Comparison of ENCODE assay signal across 9 mouse cellular contexts in the genomic region with DNA sequence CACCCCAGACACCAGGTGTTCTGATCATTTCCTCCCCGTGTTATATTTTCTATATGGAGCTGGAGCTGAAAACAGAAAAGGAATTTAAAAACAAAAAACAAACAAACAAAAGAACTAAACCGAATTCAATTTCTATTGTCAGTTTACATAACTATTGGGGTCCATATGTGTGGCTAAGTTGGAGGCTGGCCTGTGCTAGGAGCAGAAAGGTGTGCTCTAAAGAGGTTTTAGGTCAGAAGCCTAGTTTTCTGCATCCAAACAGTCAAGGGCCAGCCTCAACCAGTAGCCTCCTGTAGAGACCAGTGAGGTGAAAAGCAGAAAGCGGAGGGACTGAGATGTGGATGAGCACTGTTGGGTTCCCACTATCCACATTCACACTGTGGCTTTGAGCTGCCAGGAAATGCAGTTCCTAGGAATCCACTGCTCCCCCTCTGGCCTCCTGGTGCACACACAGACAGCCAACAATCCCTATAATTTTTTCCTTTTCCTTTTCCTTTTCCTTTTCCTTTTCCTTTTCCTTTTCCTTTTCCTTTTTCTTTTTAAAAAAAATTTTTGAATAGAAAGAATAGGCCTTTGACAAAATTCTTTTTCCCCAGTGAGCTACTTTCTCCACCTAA. TPM values are rescaled to one million over a fixed set of nuclear protein-coding genes. Genes with fewer than 3 reads are reported as not detected.
A peak's percentile ranks its signal among the peaks of the same experiment; 100 is the strongest.
DNase-seq lines count a peak whose midpoint lies in the region; ATAC-seq and TF ChIP-seq lines count a peak whose summit lies in the region.
"Had no signal": no experiment of that assay in that cellular context is flagged by ENCODE, and none has a peak within 500 bp of the region (broad histone marks: within the 10 kb centered on the region; RNA-seq: fewer than 3 reads in every experiment).

No protein-coding gene starts in this region.

- TF ChIP-seq CTCF in gastrocnemius, adult 2 months (IDR thresholded peaks at IDR 0.05): no peak
- peak; percentile 54 for TF ChIP-seq CTCF in midbrain, postnatal 0 days (IDR thresholded peaks at IDR 0.05)

- DNase-seq in gastrocnemius, adult 2 months: no peak
- DNase-seq in gastrocnemius, postnatal 25 days: no peak
- peak; percentile 24 for DNase-seq in 416B (ENCODE audit: low read depth)
- peak; percentile 35 for DNase-seq in embryo, embryonic 11 days
- peak; percentile 18 for DNase-seq in midbrain, postnatal 0 days (ENCODE audit: low spot score)
- no peak for DNase-seq in thymus, postnatal 0 days (ENCODE audit: low spot score)
- DNase-seq in spleen, postnatal 14 days (ENCODE audit: low spot score in 2 of 2): no peak

- H3K9ac ChIP-seq in intestine, embryonic 15.5 days: peak overlapping the region; percentile 64
- peak overlapping the region; percentile 67 for H3K9ac ChIP-seq in midbrain, postnatal 0 days (replicated peaks; ENCODE audit: low read length, poor library complexity, severe bottlenecking)

- WGBS in intestine, embryonic 15.5 days: 15% methylated on average over 3 of the region's 3 CpGs
- WGBS in midbrain, postnatal 0 days: 13% methylated on average over 3 of the region's 3 CpGs

- no peaks in the 10 kb centered on the region for H3K4me1 ChIP-seq in intestine, embryonic 15.5 days (replicated peaks)
- H3K4me1 ChIP-seq in midbrain, postnatal 0 days (ENCODE audit: insufficient read depth, low read length): peaks cover 3% of the 10 kb centered on the region; the same call in 1 of the 2 replicates

- H3K4me3 ChIP-seq in gastrocnemius, adult 2 months: peak overlapping the region; percentile 86
- H3K4me3 ChIP-seq in intestine, embryonic 15.5 days (replicated peaks): peak overlapping the region; percentile 61
- H3K4me3 ChIP-seq in midbrain, postnatal 0 days (ENCODE audit: low read depth, low read length): peak overlapping the region; percentile 70

- no peaks in the 10 kb centered on the region for H3K9me3 ChIP-seq in intestine, embryonic 15.5 days
- H3K9me3 ChIP-seq in midbrain, postnatal 0 days (ENCODE audit: low read length): no peaks in the 10 kb centered on the region

- no peaks in the 10 kb centered on the region for H3K36me3 ChIP-seq in intestine, embryonic 15.5 days
- no peaks in the 10 kb centered on the region for H3K36me3 ChIP-seq in midbrain, postnatal 0 days (ENCODE audit: insufficient read depth, low read length)

- ATAC-seq in intestine, embryonic 15.5 days: peak; percentile 46; the same call in 1 of the 2 replicates
- ATAC-seq in midbrain, postnatal 0 days (ENCODE audit: low FRiP score): no peak

- H3K27me3 ChIP-seq in intestine, embryonic 15.5 days (replicated peaks): no peaks in the 10 kb centered on the region
- no peaks in the 10 kb centered on the region for H3K27me3 ChIP-seq in midbrain, postnatal 0 days (ENCODE audit: insufficient read depth, low read length)

- peak overlapping the region; percentile 89 for H3K27ac ChIP-seq in gastrocnemius, adult 2 months
- no peak overlapping the region for H3K27ac ChIP-seq in intestine, embryonic 15.5 days
- no peak overlapping the region for H3K27ac ChIP-seq in midbrain, postnatal 0 days (ENCODE audit: low read depth, low read length)

- intact Hi-C loops in gastrocnemius, adult 2 months (cut with DNase I): loop anchor here (2.0 kb wide), 2 partner anchors 35 to 101 kb away; partner anchors contain the start of genes AW146154 and Gm20449

- H3K4me2 ChIP-seq in intestine, embryonic 15.5 days (replicated peaks): peak overlapping the region; percentile 74
- H3K4me2 ChIP-seq in midbrain, postnatal 0 days (ENCODE audit: low read depth, low read length, poor library complexity, severe bottlenecking): peak overlapping the region; percentile 66

RNA-seq across cellular contexts. Expression of gene 2610021A01Rik, which starts 1.0 kb away (rescaled TPM):
- total RNA-seq in gastrocnemius, adult 2 months (2021): 10 to 100 TPM in 1 of 2 experiments, 1 to 10 TPM in 1; 9.7 to 10.5 TPM
- total RNA-seq in gastrocnemius, postnatal 25 days (2021): 10 to 100 TPM in 1 of 2 experiments, 1 to 10 TPM in 1; 8.7 to 10.2 TPM
- 8.7 and 10.4 TPM in 2 replicates for polyA plus RNA-seq in intestine, embryonic 15.5 days (2015; fragmentation: Nextera tagmentation; extraction: Ambion mirVana)
- 19.5 and 21.4 TPM in 2 replicates for total RNA-seq in midbrain, postnatal 0 days (2014; rRNA removed)
- 7.4 and 8.3 TPM in 2 replicates for polyA plus RNA-seq in midbrain, postnatal 0 days (2015; fragmentation: Nextera tagmentation; extraction: Ambion mirVana)
- polyA plus RNA-seq in thymus, postnatal 0 days (2015; fragmentation: Nextera tagmentation; extraction: Ambion mirVana): 12.1 and 13.0 TPM in 2 replicates

RNA-seq across cellular contexts. Expression of gene Gm6871, which starts 26.6 kb away (rescaled TPM):
- not detected for total RNA-seq in gastrocnemius, adult 2 months (2021)
- not detected for total RNA-seq in gastrocnemius, postnatal 25 days (2021)
- polyA plus RNA-seq in intestine, embryonic 15.5 days (2015; fragmentation: Nextera tagmentation; extraction: Ambion mirVana): not detected in 2 replicates
- not detected in 2 replicates for total RNA-seq in midbrain, postnatal 0 days (2014; rRNA removed)
- polyA plus RNA-seq in midbrain, postnatal 0 days (2015; fragmentation: Nextera tagmentation; extraction: Ambion mirVana): not detected in 2 replicates
- 0.09 TPM in 1 of 2 replicates, not detected in the other for polyA plus RNA-seq in thymus, postnatal 0 days (2015; fragmentation: Nextera tagmentation; extraction: Ambion mirVana)
- total RNA-seq: left cerebral cortex, postnatal 14 days had no signal

RNA-seq across cellular contexts. Expression of gene Zfp788, which starts 33.0 kb away (rescaled TPM):
- total RNA-seq in gastrocnemius, adult 2 months (2021): 10 to 100 TPM in 1 of 2 experiments, 1 to 10 TPM in 1; 9.8 to 10.8 TPM
- 1 to 10 TPM; 6.5 to 6.9 TPM for total RNA-seq in gastrocnemius, postnatal 25 days (2021)
- polyA plus RNA-seq in intestine, embryonic 15.5 days (2015; fragmentation: Nextera tagmentation; extraction: Ambion mirVana): 7.5 and 7.6 TPM in 2 replicates
- total RNA-seq in midbrain, postnatal 0 days (2014; rRNA removed): 24.1 and 36.9 TPM in 2 replicates
- 15.9 and 17.8 TPM in 2 replicates for polyA plus RNA-seq in midbrain, postnatal 0 days (2015; fragmentation: Nextera tagmentation; extraction: Ambion mirVana)
- polyA plus RNA-seq in thymus, postnatal 0 days (2015; fragmentation: Nextera tagmentation; extraction: Ambion mirVana): 8.4 and 8.8 TPM in 2 replicates

Comparison
In these comparisons a context has a peak if more than half of its experiments do, and no peak if none do; other contexts are left out.
1. DNase-seq: peak in 416B (single experiment), embryo, embryonic 11 days (single experiment) and midbrain, postnatal 0 days (single experiment); none in gastrocnemius, adult 2 months (single experiment), gastrocnemius, postnatal 25 days (single experiment), thymus, postnatal 0 days (single experiment) and spleen, postnatal 14 days (0 of 2).
2. Peak in every context shown above with its lines, with median percentiles within 50 percentile points of each other: H3K4me3 ChIP-seq.